9 mouse cellular contexts compared by ENCODE assay signal in genomic region chr13:102745626-102746342, GRCm38 (mm10). TPM values are rescaled to one million over a fixed set of nuclear protein-coding genes. Genes with fewer than 3 reads are reported as not detected.
DNase-seq lines count a peak whose midpoint lies in the region; ATAC-seq and TF ChIP-seq lines count a peak whose summit lies in the region.
"Had no signal": no experiment of that assay in that cellular context is flagged by ENCODE, and none has a peak within 500 bp of the region (broad histone marks: within the 10 kb centered on the region; RNA-seq: fewer than 3 reads in every experiment).

No protein-coding gene starts in this region.

- no peak overlapping the region for H3K9ac ChIP-seq in embryonic facial prominence, embryonic 14.5 days (ENCODE audit: low read depth, low read length)
- no peak overlapping the region for H3K9ac ChIP-seq in CH12.LX (ENCODE audit: insufficient read depth, low read depth)
- H3K9ac ChIP-seq: liver, embryonic 12.5 days had no signal

- ATAC-seq in embryonic facial prominence, embryonic 14.5 days (ENCODE audit: low read depth) = peak; percentile 30; the same call in 1 of the 2 replicates
- ATAC-seq: liver, embryonic 12.5 days had no signal

- in situ Hi-C loops in CH12.LX (cut with MboI; ENCODE audit: low pct_ligation_motif_present, low pct_unique_long_range_greater_than_20kb, low sequenced_read_pairs) = no loop called here

- no peak overlapping the region for H3K4me2 ChIP-seq in embryonic facial prominence, embryonic 14.5 days (ENCODE audit: low read depth, low read length)
- H3K4me2 ChIP-seq in CH12.LX (ENCODE audit: insufficient read depth, low read depth, poor library complexity, severe bottlenecking) = no peak overlapping the region
- H3K4me2 ChIP-seq: liver, embryonic 12.5 days had no signal

- no peak for TF ChIP-seq POLR2A in CH12.LX (IDR thresholded peaks at IDR 0.05; ENCODE audit: low read depth, low read length)

- 86% methylated on average over 9 of the region's 9 CpGs for WGBS in embryonic facial prominence, embryonic 14.5 days
- 91% methylated on average over 9 of the region's 9 CpGs for WGBS in embryonic facial prominence, embryonic 10.5 days

- no peaks in the 10 kb centered on the region for H3K4me1 ChIP-seq in embryonic facial prominence, embryonic 14.5 days (ENCODE audit: control insufficient read depth, insufficient read depth, low read length)
- H3K4me1 ChIP-seq in embryonic facial prominence, embryonic 10.5 days = no peaks in the 10 kb centered on the region
- peaks cover 2 to 38% of the 10 kb centered on the region in 2 experiments for H3K4me1 ChIP-seq in CH12.LX (ENCODE audit: control insufficient read depth in 1 of 2, insufficient read depth in 2 of 2)
- H3K4me1 ChIP-seq: liver, embryonic 12.5 days had no signal

- H3K79me2 ChIP-seq in CH12.LX (replicated peaks; ENCODE audit: control insufficient read depth, extremely low read depth, insufficient read depth, poor library complexity, severe bottlenecking) = no peaks in the 10 kb centered on the region

- peaks cover 31% of the 10 kb centered on the region for H3K36me3 ChIP-seq in embryonic facial prominence, embryonic 14.5 days (ENCODE audit: control insufficient read depth, insufficient read depth, low read length)
- H3K36me3 ChIP-seq in embryonic facial prominence, embryonic 10.5 days (replicated peaks) = peaks cover 62% of the 10 kb centered on the region
- H3K36me3 ChIP-seq in CH12.LX (replicated peaks in 1 of 2; ENCODE audit: control insufficient read depth in 1 of 2, insufficient read depth in 1 of 2, low read length in 1 of 2) = peaks cover 52 to 77% of the 10 kb centered on the region in 2 experiments

- no peaks in the 10 kb centered on the region for H3K27me3 ChIP-seq in embryonic facial prominence, embryonic 14.5 days (replicated peaks; ENCODE audit: control insufficient read depth, insufficient read depth, low read length)
- H3K27me3 ChIP-seq in embryonic facial prominence, embryonic 10.5 days (replicated peaks; ENCODE audit: low read depth, poor library complexity, severe bottlenecking) = no peaks in the 10 kb centered on the region
- H3K27me3 ChIP-seq in CH12.LX (replicated peaks) = no peaks in the 10 kb centered on the region
- H3K27me3 ChIP-seq: liver, embryonic 12.5 days had no signal

- no peak overlapping the region for H3K27ac ChIP-seq in embryonic facial prominence, embryonic 14.5 days (replicated peaks; ENCODE audit: low read depth, low read length)
- no peak overlapping the region for H3K27ac ChIP-seq in embryonic facial prominence, embryonic 10.5 days (replicated peaks)
- peak overlapping the region; percentile 68 for H3K27ac ChIP-seq in layer of hippocampus, adult 2 months
- no peak overlapping the region for H3K27ac ChIP-seq in CH12.LX (ENCODE audit: insufficient read depth, low read depth)
- H3K27ac ChIP-seq: liver, embryonic 12.5 days had no signal

- DNase-seq in embryonic facial prominence, embryonic 14.5 days (ENCODE audit: low spot score) = no peak
- DNase-seq in embryonic facial prominence, embryonic 10.5 days (ENCODE audit: low spot score) = no peak
- peak in 1 of 2 experiments; percentile 46 for DNase-seq in layer of hippocampus, adult 2 months (ENCODE audit: low spot score in 2 of 2)
- DNase-seq in layer of hippocampus, postnatal 25 days (ENCODE audit: extremely low spot score in 1 of 2, low spot score in 1 of 2) = no peak
- no peak for DNase-seq in CH12.LX (ENCODE audit: extremely low read depth)
- peak; percentile 80 for DNase-seq in layer of hippocampus, adult 9-11 months
- DNase-seq in cerebellum, postnatal 4 days (ENCODE audit: low spot score in 2 of 2) = no peak
- DNase-seq in cerebellum, postnatal 10 days = no peak

- TF ChIP-seq CTCF in layer of hippocampus, adult 2 months (conservative IDR thresholded peaks at IDR 0.05) = no peak
- TF ChIP-seq CTCF in CH12.LX (conservative IDR thresholded peaks at IDR 0.05 in 1 of 2, IDR thresholded peaks at IDR 0.05 in 1 of 2; ENCODE audit: low read depth in 2 of 2, low read length in 2 of 2) = no peak

- dilution Hi-C loops in CH12.LX (cut with MboI; ENCODE audit: extremely low pct_ligation_motif_present, extremely low pct_unique_long_range_greater_than_20kb, low sequenced_read_pairs) = no loop called here

- H3K4me3 ChIP-seq in embryonic facial prominence, embryonic 14.5 days (ENCODE audit: low read depth, low read length) = no peak overlapping the region
- no peak overlapping the region for H3K4me3 ChIP-seq in embryonic facial prominence, embryonic 10.5 days
- no peak overlapping the region for H3K4me3 ChIP-seq in layer of hippocampus, adult 2 months
- H3K4me3 ChIP-seq in CH12.LX (replicated peaks in 1 of 3; ENCODE audit: low read depth in 2 of 3, low read length in 2 of 3, poor library complexity in 1 of 3) = no peak overlapping the region
- H3K4me3 ChIP-seq: liver, embryonic 12.5 days had no signal

- no peaks in the 10 kb centered on the region for H3K9me3 ChIP-seq in embryonic facial prominence, embryonic 14.5 days (ENCODE audit: control insufficient read depth, low read length)
- no peaks in the 10 kb centered on the region for H3K9me3 ChIP-seq in embryonic facial prominence, embryonic 10.5 days
- no peaks in the 10 kb centered on the region for H3K9me3 ChIP-seq in CH12.LX (replicated peaks; ENCODE audit: low read length)
- H3K9me3 ChIP-seq: liver, embryonic 12.5 days had no signal

- no peak for TF ChIP-seq RAD21 in CH12.LX (IDR thresholded peaks at IDR 0.05; ENCODE audit: low read depth, low read length)

- no peak for TF ChIP-seq EP300 in CH12.LX (IDR thresholded peaks at IDR 0.05; ENCODE audit: low read length)

TF ChIP-seq in CH12.LX, 34 proteins besides CTCF, POLR2A, EP300 and RAD21:
- TF ChIP-seq BHLHE40 (IDR thresholded peaks at IDR 0.05; ENCODE audit: low read depth, low read length) (0 out of 2 replicates have a peak, but pooled peaks have one; percentile 10), PAX5 (IDR thresholded peaks at IDR 0.05; ENCODE audit: low read length) (no peak)

RNA-seq across cellular contexts. Expression of gene Cd180, which starts 52.4 kb away (rescaled TPM):
- polyA plus RNA-seq in embryonic facial prominence, embryonic 14.5 days (2014; fragmentation: Nextera tagmentation; extraction: Ambion mirVana) = 0.88 and 1.6 TPM in 2 replicates
- polyA plus RNA-seq in embryonic facial prominence, embryonic 10.5 days (2016; fragmentation: Nextera tagmentation; extraction: Ambion mirVana) = 0.10 and 0.31 TPM in 2 replicates
- 1 to 10 TPM; 2.1 to 2.4 TPM for total RNA-seq in layer of hippocampus, adult 2 months (2021)
- total RNA-seq in layer of hippocampus, postnatal 25 days (2021) = 1 to 10 TPM; 2.3 TPM
- total RNA-seq in CH12.LX (2012; rRNA removed) (34.2 and 41.7 TPM in 2 replicates), CH12.LX (2014; rRNA removed) (40.4 and 43.3 TPM in 2 replicates)
- 203 and 232 TPM in 2 replicates for polyA plus RNA-seq in CH12.LX (2012; ENCODE audit: insufficient read length, low read depth)

Comparison
In these comparisons a context has a peak if more than half of its experiments do, and no peak if none do; other contexts are left out.
1. RNA of gene Cd180, which starts 52.4 kb away (total RNA-seq): 34.2 to 43.3 TPM in CH12.LX; 2.1 to 2.4 TPM in layer of hippocampus, adult 2 months and 2.3 TPM in layer of hippocampus, postnatal 25 days; every median in the first group is over 10 times any median in the second.